Mouse (Mus musculus): ENCODE results near the gene AU018091.
"Not testable (repeated sequence)": the region's sequence is repeated elsewhere in the genome, so short reads cannot be mapped to it uniquely, and the experiment has no call there.

GRCm38 (mm10) chr7:3106516-3107077 is 62.4 kb downstream of the AU018091 start:
- not testable (repeated sequence) for TF ChIP-seq CEBPB (IDR thresholded peaks at IDR 0.05; ENCODE audit: low read depth); CTCF (IDR thresholded peaks at IDR 0.05; ENCODE audit: control insufficient read depth, insufficient read depth, insufficient read length); USF1 (IDR thresholded peaks at IDR 0.05; ENCODE audit: low read depth); FOSL1 (IDR thresholded peaks at IDR 0.05; ENCODE audit: insufficient read depth, low read length, poor library complexity, severe bottlenecking); MYOG (IDR thresholded peaks at IDR 0.05; ENCODE audit: control insufficient read depth, extremely low read depth, insufficient read length); MYOD1 (IDR thresholded peaks at IDR 0.05; ENCODE audit: control insufficient read depth, insufficient read length, low read depth); MAX (IDR thresholded peaks at IDR 0.05)
